Mouse (Mus musculus): ENCODE measurements around the gene Zbtb7b. TPM values are rescaled to one million over a fixed set of nuclear protein-coding genes. Genes with fewer than 3 reads are reported as not detected.

Gene Zbtb7b
- total RNA-seq, 2 experiments from 2014 or later = 23.4 to 24.5 TPM

DNA sequence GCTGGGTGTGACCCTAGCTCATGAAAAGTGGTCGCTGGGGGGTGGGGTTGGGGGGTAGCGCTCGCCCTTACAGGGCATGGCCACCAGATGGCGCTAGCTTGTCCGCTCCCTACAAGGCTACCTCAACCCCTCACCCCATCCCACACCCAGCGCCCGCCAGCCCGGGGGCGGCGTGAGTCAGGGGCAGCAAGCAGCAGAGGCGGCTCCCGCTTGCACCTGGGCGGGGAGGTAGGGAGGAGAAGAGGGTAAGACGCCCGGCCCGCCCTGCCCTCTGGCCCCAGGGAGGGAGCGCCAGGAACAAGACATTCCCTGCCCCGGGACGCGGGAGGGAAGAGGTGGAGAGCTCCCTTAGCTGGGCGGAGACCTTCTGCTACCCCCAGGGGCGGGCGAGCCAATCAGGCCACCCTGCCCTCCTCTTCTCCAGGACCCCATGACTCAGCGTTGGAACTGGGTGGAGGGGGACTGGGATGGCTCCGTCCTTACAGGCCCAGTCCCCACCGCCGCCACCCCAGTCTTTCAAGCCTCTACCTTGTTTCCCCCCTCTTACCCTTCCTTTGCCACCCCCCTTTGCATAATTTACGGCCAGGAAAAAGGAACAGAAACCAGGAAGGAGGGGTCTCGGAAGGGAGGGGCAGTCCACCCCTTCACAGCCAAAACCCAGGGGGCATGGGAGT, 16.0 kb downstream of the Zbtb7b start:
- intact Hi-C loops (cut with DNase I) = loop anchor here (5.0 kb wide), 1 partner anchor 109 kb away; no protein-coding TSS in a partner anchor
- DNase-seq = peak; percentile 77 to 81

- DNase-seq = no peak
- intact Hi-C loops (cut with DNase I) = loop anchor here (5.0 kb wide), 1 partner anchor 109 kb away; no protein-coding TSS in a partner anchor
Measured at GRCm38 (mm10) chr3:89377831-89378230, 16.7 kb downstream of the Zbtb7b start.

GRCm38 (mm10) chr3:89373581-89374231, 20.9 kb downstream of the Zbtb7b start:
- intact Hi-C loops (cut with DNase I) = no loop called here
- DNase-seq = no peak

GRCm38 (mm10) chr3:89367338-89367737, 27.2 kb downstream of the Zbtb7b start:
- no peak for DNase-seq
- intact Hi-C loops (cut with DNase I) = loop anchor here (10.0 kb wide), 1 partner anchor 327 kb away; no protein-coding TSS in a partner anchor

GRCm38 (mm10) chr3:89365486-89366414, 28.8 kb downstream of the Zbtb7b start:
- intact Hi-C loops (cut with DNase I) = loop anchor here (10.0 kb wide), 1 partner anchor 329 kb away; no protein-coding TSS in a partner anchor
- DNase-seq = no peak

- DNase-seq = no peak
- intact Hi-C loops (cut with DNase I) = loop anchor here (10.0 kb wide), 1 partner anchor 330 kb away; no protein-coding TSS in a partner anchor
Measured at GRCm38 (mm10) chr3:89365153-89365485, 29.5 kb downstream of the Zbtb7b start, which contains the start of gene Dcst1. Gene Dcst1 (minus strand): TSS chr3:89365253.

GRCm38 (mm10) chr3:89364631-89365030, 29.9 kb downstream of the Zbtb7b start:
- no peak for DNase-seq
- intact Hi-C loops (cut with DNase I) = loop anchor here (10.0 kb wide), 1 partner anchor 330 kb away; no protein-coding TSS in a partner anchor

DNA sequence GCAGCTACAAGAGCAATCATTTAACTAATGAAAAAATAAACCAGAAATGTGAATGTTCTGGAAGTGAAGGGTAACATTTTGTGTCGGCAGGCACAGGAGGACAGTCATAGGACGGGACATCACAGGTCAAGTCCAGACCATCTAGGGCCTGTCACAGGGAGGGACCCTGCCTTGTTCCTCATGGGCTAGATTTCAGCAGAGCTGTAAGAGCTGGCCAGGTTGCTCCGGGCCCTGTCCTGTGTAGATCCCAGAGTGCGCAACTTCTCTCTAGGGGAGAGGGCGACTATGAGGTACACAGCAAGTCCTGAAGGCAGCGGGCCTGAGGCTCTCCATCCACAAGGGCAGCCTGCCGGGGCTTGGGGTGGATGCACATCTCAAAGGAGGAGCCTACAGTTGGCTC, 32.9 kb downstream of the Zbtb7b start, which contains the start of gene Dcst2:
TSS of gene Dcst2 (plus strand) at position 301 of the 400 bp plus-strand sequence.
- intact Hi-C loops (cut with DNase I) = loop anchor here (10.0 kb wide), 1 partner anchor 333 kb away; no protein-coding TSS in a partner anchor
- no peak for DNase-seq

DNA sequence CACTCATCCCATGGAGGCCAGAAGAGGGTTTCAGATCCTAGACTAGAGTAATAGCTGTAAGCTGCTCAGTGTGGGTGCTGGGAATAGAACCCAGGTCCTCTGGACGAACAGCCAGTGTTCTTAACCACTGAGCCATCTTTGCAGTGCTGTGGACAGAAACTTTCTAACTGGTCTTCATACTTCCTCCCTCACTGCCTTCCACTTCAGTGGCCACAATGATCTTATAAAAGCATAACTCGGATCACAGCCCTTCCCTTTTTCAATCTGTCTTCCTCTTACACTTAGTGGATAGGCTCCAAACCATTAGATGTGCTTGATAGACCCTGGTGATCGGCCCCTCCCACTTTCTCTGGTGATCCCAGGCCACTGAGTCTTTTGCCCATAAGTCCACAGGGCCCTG, 34.3 kb downstream of the Zbtb7b start:
- no peak for DNase-seq
- intact Hi-C loops (cut with DNase I) = loop anchor here (10.0 kb wide), 1 partner anchor 335 kb away; no protein-coding TSS in a partner anchor

DNA sequence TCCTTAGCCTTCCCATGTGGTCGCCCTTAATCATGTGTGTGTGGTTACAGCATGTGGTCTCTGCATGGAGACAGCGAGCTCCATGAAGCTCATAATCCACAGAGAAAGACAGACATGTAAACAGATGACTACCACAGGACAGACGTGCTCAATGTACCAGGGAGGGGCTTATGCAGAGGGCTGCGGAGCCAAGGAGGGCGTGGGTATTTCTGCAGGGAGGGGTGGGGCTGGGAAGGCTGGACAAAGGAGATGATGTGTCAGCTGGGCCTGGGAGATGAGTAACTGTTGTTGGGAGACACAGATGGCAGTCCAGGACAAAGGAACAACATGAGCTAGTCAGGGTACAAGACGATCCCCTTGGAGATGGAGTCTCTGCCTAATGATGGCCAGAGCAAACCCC, 34.9 kb downstream of the Zbtb7b start:
- no peak for DNase-seq
- intact Hi-C loops (cut with DNase I) = loop anchor here (10.0 kb wide), 1 partner anchor 335 kb away; no protein-coding TSS in a partner anchor

DNA sequence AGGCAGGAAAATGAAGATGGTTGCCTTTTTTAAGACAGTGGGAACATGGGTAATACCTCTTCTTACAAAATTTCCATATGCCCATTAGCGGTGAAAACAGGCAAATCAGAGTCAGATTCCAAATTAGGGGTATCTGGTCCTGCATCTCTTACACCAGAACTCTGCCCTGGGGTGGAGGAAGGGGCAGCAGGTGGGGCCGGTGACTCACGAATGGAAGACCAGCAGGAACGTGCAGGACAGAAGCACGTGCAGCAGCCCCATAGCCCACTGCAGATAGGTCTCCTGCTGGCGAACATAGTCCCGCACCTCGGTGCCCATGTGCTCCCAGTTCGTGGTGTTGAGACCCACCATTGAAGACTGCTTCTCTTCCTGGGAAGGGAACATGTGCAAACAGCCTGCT, 38.5 kb downstream of the Zbtb7b start:
- intact Hi-C loops (cut with DNase I) = no loop called here
- DNase-seq = no peak

DNA sequence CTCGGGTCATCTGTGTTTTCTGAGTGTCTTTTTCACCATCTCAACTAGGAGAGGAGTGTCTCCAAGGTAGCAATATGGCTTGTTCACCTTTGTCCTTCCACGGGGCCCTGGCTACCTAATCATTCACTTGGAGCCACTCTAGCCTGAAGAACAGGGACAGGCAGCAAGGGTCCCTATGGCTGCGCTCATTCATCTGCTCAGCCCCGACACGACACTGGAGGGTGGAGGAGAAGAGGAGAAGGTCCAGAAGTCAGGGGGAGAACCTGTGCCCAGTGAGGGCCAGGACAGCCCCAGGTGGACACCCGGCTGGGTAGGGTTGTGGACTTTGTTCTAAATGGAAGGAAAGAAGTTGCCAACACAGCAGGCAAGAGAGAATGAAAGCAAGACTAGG, 39.1 kb downstream of the Zbtb7b start:
- intact Hi-C loops (cut with DNase I) = loop anchor here (2.0 kb wide), 2 partner anchors 15 to 39 kb away; no protein-coding TSS in a partner anchor
- no peak for DNase-seq

DNA sequence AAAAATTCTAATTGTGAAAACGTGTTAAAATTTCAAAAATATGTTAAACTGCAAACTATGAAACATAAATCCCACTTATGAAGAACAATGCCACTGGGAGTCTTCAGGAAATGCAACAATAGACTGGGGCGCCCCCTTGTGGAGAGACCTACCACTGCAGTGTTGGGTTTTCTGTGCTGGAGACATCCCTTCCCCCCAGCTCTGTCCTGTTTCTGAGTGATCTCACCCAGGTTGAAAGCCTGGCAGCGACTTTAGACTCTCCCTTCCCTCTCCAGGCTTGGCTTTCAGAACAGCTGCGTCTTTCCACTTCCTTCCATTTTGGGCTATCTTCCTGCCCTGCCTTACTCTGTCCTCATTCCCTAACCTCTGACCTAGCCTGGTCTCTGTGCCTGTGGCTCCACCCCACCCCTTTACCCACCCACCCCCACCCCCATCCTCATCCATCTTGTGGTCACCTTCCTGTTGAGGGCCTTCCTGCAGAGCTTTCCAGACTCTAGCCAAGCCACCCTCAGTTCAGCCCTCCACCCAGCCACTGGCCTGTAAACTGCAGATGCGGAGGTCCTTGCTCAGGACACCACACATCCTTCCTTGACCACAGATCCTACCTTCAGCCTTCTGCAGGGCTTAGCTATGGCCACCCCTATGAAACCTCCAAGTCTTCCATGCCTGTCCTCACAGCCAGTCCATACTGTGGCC, 39.6 kb downstream of the Zbtb7b start:
- intact Hi-C loops (cut with DNase I) = loop anchor here (2.0 kb wide), 2 partner anchors 14 to 38 kb away; no protein-coding TSS in a partner anchor
- DNase-seq = peak; percentile 82 to 84

DNA sequence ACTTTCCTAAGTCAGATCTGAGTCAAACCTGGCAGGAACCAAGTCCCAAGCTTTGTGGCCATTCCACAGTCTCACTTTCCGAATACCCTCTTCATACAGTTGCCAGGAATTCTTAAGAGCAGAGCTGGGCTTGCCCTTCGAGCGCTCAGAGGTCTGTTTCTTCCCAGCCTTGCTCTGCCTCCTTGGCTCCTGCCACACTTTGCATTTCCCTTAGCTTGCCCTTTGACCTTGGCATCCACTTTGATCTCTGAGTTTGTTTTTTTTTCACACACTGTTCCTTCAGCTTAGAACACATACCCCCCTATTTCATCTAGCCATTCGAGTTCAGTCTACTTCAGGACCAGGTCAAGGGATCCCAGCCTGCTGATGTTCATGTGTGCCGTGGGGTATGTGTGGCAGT, 43.3 kb downstream of the Zbtb7b start:
- intact Hi-C loops (cut with DNase I) = no loop called here
- no peak for DNase-seq

GRCm38 (mm10) chr3:89349869-89350501, 44.6 kb downstream of the Zbtb7b start, which contains the start of gene Adam15:
Gene Adam15 (minus strand): TSS chr3:89349996.
- peak; percentile 87 to 92 for DNase-seq
- intact Hi-C loops (cut with DNase I) = loop anchor here (10.0 kb wide), 1 partner anchor 335 kb away; no protein-coding TSS in a partner anchor

- intact Hi-C loops (cut with DNase I) = loop anchor here (10.0 kb wide), 1 partner anchor 336 kb away; no protein-coding TSS in a partner anchor
- DNase-seq = peak; percentile 52 to 63
Measured at GRCm38 (mm10) chr3:89348911-89349868, 45.4 kb downstream of the Zbtb7b start.

GRCm38 (mm10) chr3:89347916-89348315, 46.7 kb downstream of the Zbtb7b start:
- intact Hi-C loops (cut with DNase I) = loop anchor here (10.0 kb wide), 1 partner anchor 337 kb away; no protein-coding TSS in a partner anchor
- no peak for DNase-seq

Data from gastrocnemius, postnatal 36 days (tissue).